Mouse (Mus musculus): ENCODE data around the gene Tomm20l. TPM values are rescaled to one million over a fixed set of nuclear protein-coding genes. Genes with fewer than 3 reads are reported as not detected.

The Tomm20l gene
- polyA plus RNA-seq, 1 experiment from 2014 or later: not detected

- H3K4me1 ChIP-seq (ENCODE audit: control insufficient read depth, low read depth, low read length): peaks cover 8% of the 10 kb centered on the region
- no peak overlapping the region for H3K27ac ChIP-seq (ENCODE audit: low read length)
- H3K36me3 ChIP-seq (ENCODE audit: control insufficient read depth, insufficient read depth): no peaks in the 10 kb centered on the region
- H3K9ac ChIP-seq (ENCODE audit: low read depth, low read length): no peak overlapping the region
- no peak overlapping the region for H3K4me3 ChIP-seq (ENCODE audit: low read depth, low read length)
- no peak overlapping the region for H3K4me2 ChIP-seq (ENCODE audit: low read depth, low read length)
- H3K9me3 ChIP-seq (replicated peaks; ENCODE audit: control insufficient read depth, low read length): no peaks in the 10 kb centered on the region
- H3K27me3 ChIP-seq (ENCODE audit: control insufficient read depth, insufficient read depth, low read depth, low read length): no peaks in the 10 kb centered on the region
- ATAC-seq (ENCODE audit: low read depth): no peak
- 57% methylated on average over 5 of the region's 5 CpGs for WGBS (ENCODE audit: insufficient replicate concordance)
These were observed 5.2 kb downstream of the Tomm20l start for GRCm38 (mm10) chr12:71116411-71116810.

GRCm38 (mm10) chr12:71122731-71123130, 11.5 kb downstream of the Tomm20l start:
- Histone ChIP-seq H3K4me3 (ENCODE audit: low read depth, low read length) (no peak overlapping the region), H3K27ac (ENCODE audit: low read length) (no peak overlapping the region), H3K27me3 (ENCODE audit: control insufficient read depth, insufficient read depth, low read depth, low read length) (no peaks in the 10 kb centered on the region), H3K9ac (ENCODE audit: low read depth, low read length) (no peak overlapping the region), H3K36me3 (ENCODE audit: control insufficient read depth, insufficient read depth) (peaks cover 6% of the 10 kb centered on the region), H3K4me2 (ENCODE audit: low read depth, low read length) (no peak overlapping the region), H3K9me3 (replicated peaks; ENCODE audit: control insufficient read depth, low read length) (no peaks in the 10 kb centered on the region), H3K4me1 (ENCODE audit: control insufficient read depth, low read depth, low read length) (no peaks in the 10 kb centered on the region)
- ATAC-seq (ENCODE audit: low read depth): no peak
- WGBS (ENCODE audit: insufficient replicate concordance): 73% methylated on average over 10 of the region's 10 CpGs

GRCm38 (mm10) chr12:71123286-71123685, 12.1 kb downstream of the Tomm20l start:
- H3K4me2 ChIP-seq (ENCODE audit: low read depth, low read length): no peak overlapping the region
- H3K36me3 ChIP-seq (ENCODE audit: control insufficient read depth, insufficient read depth): peaks cover 6% of the 10 kb centered on the region
- WGBS (ENCODE audit: insufficient replicate concordance): 83% methylated on average over 9 of the region's 9 CpGs
- no peak overlapping the region for H3K27ac ChIP-seq (ENCODE audit: low read length)
- H3K9me3 ChIP-seq (replicated peaks; ENCODE audit: control insufficient read depth, low read length): no peaks in the 10 kb centered on the region
- H3K4me1 ChIP-seq (ENCODE audit: control insufficient read depth, low read depth, low read length): no peaks in the 10 kb centered on the region
- H3K9ac ChIP-seq (ENCODE audit: low read depth, low read length): no peak overlapping the region
- no peak for ATAC-seq (ENCODE audit: low read depth)
- no peaks in the 10 kb centered on the region for H3K27me3 ChIP-seq (ENCODE audit: control insufficient read depth, insufficient read depth, low read depth, low read length)
- no peak overlapping the region for H3K4me3 ChIP-seq (ENCODE audit: low read depth, low read length)

GRCm38 (mm10) chr12:71135581-71135980, 24.4 kb downstream of the Tomm20l start:
- no peak for ATAC-seq (ENCODE audit: low read depth)
- H3K36me3 ChIP-seq (ENCODE audit: control insufficient read depth, insufficient read depth): peaks cover 8% of the 10 kb centered on the region
- peaks cover 12% of the 10 kb centered on the region for H3K4me1 ChIP-seq (ENCODE audit: control insufficient read depth, low read depth, low read length)
- 7% methylated on average over 5 of the region's 5 CpGs for WGBS (ENCODE audit: insufficient replicate concordance)
- no peaks in the 10 kb centered on the region for H3K27me3 ChIP-seq (ENCODE audit: control insufficient read depth, insufficient read depth, low read depth, low read length)
- H3K9ac ChIP-seq (ENCODE audit: low read depth, low read length): peak overlapping the region; percentile 20; the same call in 1 of the 2 replicates
- peak overlapping the region; percentile 97 for H3K4me3 ChIP-seq (ENCODE audit: low read depth, low read length)
- H3K27ac ChIP-seq (ENCODE audit: low read length): no peak overlapping the region; the same call in 1 of the 2 replicates
- peak overlapping the region; percentile 98 for H3K4me2 ChIP-seq (ENCODE audit: low read depth, low read length)
- H3K9me3 ChIP-seq (replicated peaks; ENCODE audit: control insufficient read depth, low read length): no peaks in the 10 kb centered on the region

GRCm38 (mm10) chr12:71136130-71136973, 25.1 kb downstream of the Tomm20l start, which contains the start of the genes Timm9 and 2700049A03Rik:
TSS of gene Timm9 (minus strand) at chr12:71136684.
TSS of gene 2700049A03Rik (plus strand) at chr12:71136848.
- ATAC-seq (ENCODE audit: low read depth): peak; percentile 84

GRCm38 (mm10) chr12:71136974-71137491, 25.8 kb downstream of the Tomm20l start:
- Histone ChIP-seq H3K4me1 (ENCODE audit: control insufficient read depth, low read depth, low read length) (peaks cover 12% of the 10 kb centered on the region), H3K4me3 (ENCODE audit: low read depth, low read length) (peak overlapping the region; percentile 97), H3K27me3 (ENCODE audit: control insufficient read depth, insufficient read depth, low read depth, low read length) (no peaks in the 10 kb centered on the region), H3K27ac (ENCODE audit: low read length) (peak overlapping the region; percentile 92), H3K36me3 (ENCODE audit: control insufficient read depth, insufficient read depth) (peaks cover 15% of the 10 kb centered on the region), H3K9me3 (replicated peaks; ENCODE audit: control insufficient read depth, low read length) (no peaks in the 10 kb centered on the region), H3K4me2 (ENCODE audit: low read depth, low read length) (peak overlapping the region; percentile 98), H3K9ac (ENCODE audit: low read depth, low read length) (peak overlapping the region; percentile 90)
- peak; percentile 83 for ATAC-seq (ENCODE audit: low read depth)
- under 1% methylated on average over 30 of the region's 30 CpGs for WGBS (ENCODE audit: insufficient replicate concordance)

More at GRCm38 (mm10) chr12:71136130-71136973, 25.1 kb downstream of the Tomm20l start, which contains the start of the genes Timm9 and 2700049A03Rik:
- Histone ChIP-seq H3K4me2 (ENCODE audit: low read depth, low read length) (peak within 1 kb of the TSS; percentile 98), H3K36me3 (ENCODE audit: control insufficient read depth, insufficient read depth) (peaks cover 11% of the 10 kb centered on the region), H3K4me3 (ENCODE audit: low read depth, low read length) (peak within 1 kb of the TSS; percentile 97), H3K4me1 (ENCODE audit: control insufficient read depth, low read depth, low read length) (peaks cover 12% of the 10 kb centered on the region), H3K9ac (ENCODE audit: low read depth, low read length) (peak within 1 kb of the TSS; percentile 90), H3K27me3 (ENCODE audit: control insufficient read depth, insufficient read depth, low read depth, low read length) (no peaks in the 10 kb centered on the region), H3K9me3 (replicated peaks; ENCODE audit: control insufficient read depth, low read length) (no peaks in the 10 kb centered on the region), H3K27ac (ENCODE audit: low read length) (peak within 1 kb of the TSS; percentile 92)
- WGBS (ENCODE audit: insufficient replicate concordance): under 1% methylated on average over 52 of the region's 52 CpGs

GRCm38 (mm10) chr12:71137686-71138085, 26.5 kb downstream of the Tomm20l start:
- Histone ChIP-seq H3K9me3 (replicated peaks; ENCODE audit: control insufficient read depth, low read length) (no peaks in the 10 kb centered on the region), H3K4me3 (ENCODE audit: low read depth, low read length) (peak overlapping the region; percentile 97), H3K4me2 (ENCODE audit: low read depth, low read length) (peak overlapping the region; percentile 95), H3K4me1 (ENCODE audit: control insufficient read depth, low read depth, low read length) (peaks cover 12% of the 10 kb centered on the region), H3K9ac (ENCODE audit: low read depth, low read length) (peak overlapping the region; percentile 90), H3K27ac (ENCODE audit: low read length) (peak overlapping the region; percentile 31), H3K27me3 (ENCODE audit: control insufficient read depth, insufficient read depth, low read depth, low read length) (no peaks in the 10 kb centered on the region), H3K36me3 (ENCODE audit: control insufficient read depth, insufficient read depth) (peaks cover 20% of the 10 kb centered on the region)
- WGBS (ENCODE audit: insufficient replicate concordance): 4% methylated on average over 11 of the region's 11 CpGs
- ATAC-seq (ENCODE audit: low read depth): no peak

GRCm38 (mm10) chr12:71139258-71139828, 28.1 kb downstream of the Tomm20l start:
- H3K9ac ChIP-seq (ENCODE audit: low read depth, low read length): no peak overlapping the region
- no peak overlapping the region for H3K4me2 ChIP-seq (ENCODE audit: low read depth, low read length)
- H3K4me1 ChIP-seq (ENCODE audit: control insufficient read depth, low read depth, low read length): peaks cover 12% of the 10 kb centered on the region
- H3K27me3 ChIP-seq (ENCODE audit: control insufficient read depth, insufficient read depth, low read depth, low read length): no peaks in the 10 kb centered on the region
- no peak for ATAC-seq (ENCODE audit: low read depth)
- WGBS (ENCODE audit: insufficient replicate concordance): 69% methylated on average over 5 of the region's 5 CpGs
- peaks cover 25% of the 10 kb centered on the region for H3K36me3 ChIP-seq (ENCODE audit: control insufficient read depth, insufficient read depth)
- no peak overlapping the region for H3K4me3 ChIP-seq (ENCODE audit: low read depth, low read length)
- H3K27ac ChIP-seq (ENCODE audit: low read length): no peak overlapping the region
- no peaks in the 10 kb centered on the region for H3K9me3 ChIP-seq (replicated peaks; ENCODE audit: control insufficient read depth, low read length)

GRCm38 (mm10) chr12:71141189-71141588, 30.0 kb downstream of the Tomm20l start:
- Histone ChIP-seq H3K4me2 (ENCODE audit: low read depth, low read length) (no peak overlapping the region), H3K9ac (ENCODE audit: low read depth, low read length) (no peak overlapping the region), H3K4me3 (ENCODE audit: low read depth, low read length) (no peak overlapping the region), H3K4me1 (ENCODE audit: control insufficient read depth, low read depth, low read length) (peaks cover 6% of the 10 kb centered on the region), H3K9me3 (replicated peaks; ENCODE audit: control insufficient read depth, low read length) (no peaks in the 10 kb centered on the region), H3K36me3 (ENCODE audit: control insufficient read depth, insufficient read depth) (peaks cover 25% of the 10 kb centered on the region), H3K27ac (ENCODE audit: low read length) (no peak overlapping the region), H3K27me3 (ENCODE audit: control insufficient read depth, insufficient read depth, low read depth, low read length) (no peaks in the 10 kb centered on the region)
- no peak for ATAC-seq (ENCODE audit: low read depth)

Measured in liver, embryonic 16.5 days (tissue).